Mouse (Mus musculus) layer of hippocampus, postnatal 25 days (tissue): ENCODE data around the gene Inpp5b. TPM values are rescaled to one million over a fixed set of nuclear protein-coding genes. Genes with fewer than 3 reads are reported as not detected.
"Not testable (repeated sequence)": the region's sequence is repeated elsewhere in the genome, so short reads cannot be mapped to it uniquely, and the experiment has no call there.

ENCODE experiments used
- DNase-seq, 2 experiments: peaks; one replicate each; pipeline ENCODE4 v3.0.0; 2022; ENCODE audit warnings: mixed read lengths in 2 of 2, low spot score in 1 of 2; ENCODE audit errors: extremely low spot score in 1 of 2
- total RNA-seq, 2 experiments: library from RNA; stranded (reverse); gene quantifications; 2 replicates each; pipeline ENCODE4 v1.2.3; 2021

Inpp5b gene
- total RNA-seq, 2 experiments from 2014 or later, result 34.6 to 51.5 TPM

DNA sequence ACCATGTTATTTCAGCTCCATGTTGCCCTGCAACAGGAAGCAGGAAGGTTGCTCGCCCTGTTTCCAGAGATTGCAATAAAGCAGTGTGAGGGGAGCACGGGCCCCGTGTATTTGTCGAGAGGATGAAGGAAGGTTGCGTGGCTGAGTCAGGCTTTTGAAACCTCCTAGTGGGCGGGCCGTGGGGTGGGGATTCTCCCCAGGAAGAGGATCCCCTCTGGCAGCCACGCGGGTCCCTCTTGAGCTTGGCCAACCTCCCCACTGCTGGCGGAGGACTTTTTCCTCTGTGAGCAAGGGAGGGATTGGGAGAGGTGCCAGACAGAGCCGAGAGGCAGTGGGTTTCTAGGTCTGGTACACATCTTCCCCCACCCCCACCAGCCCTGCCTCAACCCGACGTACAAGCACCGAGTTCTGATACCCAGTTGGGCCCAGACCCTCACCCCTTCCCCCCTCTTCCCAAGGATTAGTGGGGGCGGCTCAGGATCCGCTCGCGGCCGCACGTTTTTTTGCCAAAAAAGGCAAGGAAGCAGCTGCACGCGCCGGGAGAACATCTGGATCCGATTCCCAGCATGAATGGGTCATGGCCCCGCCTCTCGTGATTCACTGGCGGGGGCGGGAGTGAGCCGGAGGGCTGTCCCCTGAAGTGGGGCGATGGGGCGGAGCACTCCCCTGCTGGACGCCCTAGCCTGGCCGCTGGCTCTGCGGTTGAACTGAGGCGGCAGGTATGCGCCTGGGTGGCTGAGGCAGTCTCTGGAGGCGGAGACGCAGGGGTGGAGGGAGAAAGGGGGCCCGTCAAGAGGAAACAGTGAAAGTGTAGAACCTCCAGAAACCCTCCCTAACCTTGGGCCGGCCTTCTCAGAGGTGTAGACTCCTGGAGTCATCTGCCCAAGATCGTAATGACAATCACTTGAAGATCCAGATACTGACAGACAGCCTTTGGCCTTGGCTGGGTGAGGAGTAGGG lies 32.9 kb upstream of the Inpp5b start:
- peak; percentile 41 to 52 for DNase-seq

DNA sequence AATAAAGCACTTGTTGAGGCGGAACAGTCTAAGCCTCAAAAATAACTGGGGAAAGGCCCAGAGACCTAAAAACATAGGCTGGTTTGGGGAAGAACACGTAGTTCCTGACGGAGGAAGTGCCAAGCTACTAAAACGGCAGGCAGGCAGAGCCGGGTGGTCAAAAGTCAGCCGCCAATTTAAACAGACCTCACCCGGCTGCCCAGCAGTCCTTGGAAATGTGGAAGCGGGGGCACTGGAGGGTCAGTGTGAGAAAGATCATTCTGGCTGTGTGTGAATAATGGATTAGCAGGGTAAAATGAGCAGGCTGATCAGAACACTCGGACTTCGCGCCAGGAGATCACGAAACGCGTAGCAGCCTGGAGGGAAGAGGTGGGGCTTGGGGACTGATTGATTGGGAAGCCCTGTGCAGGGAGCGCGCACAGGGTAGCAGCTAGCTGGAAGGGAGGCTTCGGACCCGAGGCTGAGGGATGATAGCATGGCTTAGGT lies 31.6 kb upstream of the Inpp5b start:
- DNase-seq, result no peak

DNA sequence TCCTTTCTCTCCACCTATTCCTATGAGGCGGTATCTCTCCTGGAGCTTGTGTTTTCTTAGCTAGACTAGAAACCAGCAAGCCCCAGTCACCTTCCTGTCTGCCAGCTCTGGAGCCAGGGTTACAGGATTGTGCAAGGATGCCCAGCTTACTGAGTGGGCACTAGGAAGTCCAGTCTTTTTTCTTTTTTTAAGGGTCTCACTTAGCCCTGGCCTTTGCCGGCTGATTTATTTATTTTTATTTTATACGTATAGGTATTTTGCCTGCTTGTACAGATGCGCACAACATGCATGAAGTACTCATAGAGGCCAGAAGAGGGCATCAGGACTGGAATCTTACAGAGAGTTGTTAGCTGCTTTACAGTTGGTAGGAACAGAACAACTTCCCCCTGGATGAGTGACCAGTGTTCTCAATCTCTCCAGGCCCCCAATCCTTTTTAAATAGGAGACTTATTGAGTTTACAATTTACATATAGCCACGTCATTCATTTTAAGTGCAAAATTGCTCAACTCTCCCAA lies 30.8 kb upstream of the Inpp5b start:
- DNase-seq, result no peak

DNA sequence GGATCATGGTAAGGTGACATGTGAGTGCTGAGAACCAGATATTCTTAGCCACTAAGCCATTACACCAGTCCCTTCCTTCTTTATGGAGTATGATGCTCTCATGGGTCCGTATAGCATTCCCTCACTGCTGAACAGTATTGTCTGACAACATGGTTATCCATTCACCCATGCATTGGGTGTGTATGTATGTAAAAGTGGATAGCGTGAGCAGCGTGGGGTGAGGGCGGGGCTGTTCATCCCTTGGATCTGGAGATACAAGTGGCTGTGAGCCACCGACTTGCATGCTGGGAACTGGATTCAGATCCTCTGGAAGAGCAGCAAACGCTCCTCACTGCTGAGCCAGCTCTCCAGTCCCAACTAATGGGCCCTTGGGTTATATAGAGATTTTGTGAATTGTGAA lies 29.0 kb upstream of the Inpp5b start:
- no peak for DNase-seq

DNA sequence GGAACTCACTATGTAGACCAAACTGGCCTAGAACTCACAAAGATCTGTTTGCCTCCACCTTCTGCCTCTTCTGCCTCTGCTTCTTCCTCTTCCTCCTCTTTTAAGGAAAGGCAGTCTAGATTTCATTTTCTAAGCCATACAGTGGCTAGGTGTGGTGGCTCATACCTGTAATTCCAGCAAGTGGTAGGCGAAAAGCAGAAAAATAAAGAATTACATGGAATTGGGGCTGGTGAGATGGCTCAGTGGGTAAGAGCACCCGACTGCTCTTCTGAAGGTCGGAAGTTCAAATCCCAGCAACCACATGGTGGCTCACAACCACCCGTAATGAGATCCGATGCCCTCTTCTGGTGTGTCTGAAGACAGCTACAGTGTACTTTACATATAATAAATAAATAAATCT lies 27.8 kb upstream of the Inpp5b start:
- DNase-seq, result not testable (repeated sequence)

DNA sequence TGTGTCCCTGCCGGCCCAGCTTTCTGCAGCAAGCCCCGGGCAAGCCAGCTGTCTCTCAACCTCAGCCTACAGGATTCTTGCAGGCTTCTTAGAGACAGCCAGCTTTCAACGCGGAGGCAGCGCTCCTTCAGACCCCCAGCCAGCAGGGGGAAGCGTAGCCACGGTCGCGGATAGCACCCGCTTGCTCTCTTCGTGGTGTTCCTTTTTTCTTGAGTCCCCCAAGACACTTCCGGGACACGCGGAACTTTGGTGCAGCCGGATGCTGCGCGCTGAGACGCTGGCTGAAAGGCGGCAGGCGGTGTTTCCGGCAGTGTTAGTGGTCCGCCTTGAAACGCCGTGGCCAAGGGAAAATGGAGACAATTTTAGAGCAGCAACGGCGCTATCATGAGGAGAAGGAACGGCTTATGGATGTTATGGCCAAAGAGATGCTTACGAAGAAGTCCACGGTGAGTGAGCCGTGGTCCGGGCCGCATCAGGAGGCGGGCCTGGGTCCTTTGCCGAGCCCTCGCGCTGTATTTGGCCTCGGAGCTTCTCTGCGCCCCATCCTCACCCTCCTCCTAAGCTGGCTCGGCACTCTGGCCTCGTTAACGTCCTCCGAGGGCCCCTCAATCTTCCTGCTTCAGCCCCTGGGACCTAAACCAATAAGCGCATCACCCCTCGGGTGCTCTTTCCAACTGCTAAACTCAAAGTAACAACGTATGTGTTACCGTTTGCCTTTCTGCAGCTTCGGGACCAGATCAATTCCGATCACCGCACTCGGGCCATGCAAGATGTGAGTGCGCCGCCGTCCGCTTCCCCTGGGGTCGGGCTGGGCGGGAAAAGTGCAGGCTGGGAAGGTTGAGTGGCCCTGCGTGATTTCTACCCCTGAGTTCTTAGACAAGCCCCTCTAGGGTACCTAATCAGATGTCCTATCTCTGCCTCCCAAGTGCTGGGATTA lies 26.8 kb upstream of the Inpp5b start, which contains the start of gene Sf3a3:
Sf3a3 (plus strand) TSS at position 232 of the 937 bp plus-strand sequence.
- peak; percentile 88 for DNase-seq

DNA sequence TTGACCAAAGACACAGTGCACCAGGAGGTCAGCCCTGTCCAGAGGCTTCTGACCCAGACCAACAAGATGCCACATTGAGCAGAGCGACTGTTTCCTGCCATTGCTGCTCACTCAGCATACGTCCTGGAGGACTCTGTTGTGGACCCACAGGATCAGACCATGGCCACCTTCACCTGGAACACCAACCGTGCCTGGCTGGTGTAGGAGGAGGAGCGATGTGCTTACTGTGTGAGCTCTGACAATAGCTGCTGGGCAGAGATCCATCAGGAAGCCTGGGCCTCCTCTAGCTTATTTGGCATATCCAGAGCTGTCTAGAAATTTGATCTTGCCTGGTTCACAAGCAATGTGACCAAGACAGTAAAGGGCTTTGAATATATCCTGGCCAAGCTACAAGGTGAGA lies 22.5 kb upstream of the Inpp5b start:
- no peak for DNase-seq

DNA sequence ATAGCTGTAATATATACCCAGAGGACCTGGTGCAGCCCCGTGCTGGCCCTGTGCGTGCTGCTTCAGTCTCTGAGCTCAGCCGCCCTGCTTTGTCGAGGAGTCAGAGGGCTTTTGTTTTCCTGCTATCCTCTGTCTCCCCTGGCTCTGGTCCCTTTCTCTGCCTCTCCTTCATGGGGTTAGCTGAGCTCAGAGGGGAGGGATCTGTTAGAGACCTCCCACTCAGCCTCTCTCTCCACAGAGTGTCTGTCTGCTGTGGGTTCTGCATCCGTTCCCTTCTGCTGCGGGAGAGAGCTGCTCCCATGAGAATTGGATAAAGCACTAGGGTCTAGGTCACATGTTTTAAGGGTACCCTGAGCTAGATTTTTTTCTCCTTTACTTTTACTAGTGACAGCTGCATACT lies 15.5 kb upstream of the Inpp5b start:
- no peak for DNase-seq

DNA sequence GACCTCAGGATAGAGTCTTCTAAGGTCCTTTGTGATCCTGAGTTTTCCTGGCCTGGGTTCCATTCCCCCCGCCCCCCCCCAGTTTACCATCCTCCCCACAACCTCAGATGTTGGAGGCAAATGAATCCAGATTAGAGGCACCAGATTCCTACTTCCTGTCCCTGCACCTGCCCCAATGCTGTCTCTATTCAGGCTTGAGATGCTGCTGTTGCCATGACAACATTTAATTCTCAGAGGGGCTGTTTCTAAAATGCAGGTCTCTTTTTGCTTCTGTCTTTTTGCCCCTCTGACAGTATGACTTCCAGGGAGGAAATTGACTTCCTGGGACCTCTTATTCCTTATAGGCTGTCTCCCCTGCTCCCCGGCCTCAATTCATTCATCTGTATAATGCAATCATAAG lies 4.7 kb upstream of the Inpp5b start:
- DNase-seq, result no peak

DNA sequence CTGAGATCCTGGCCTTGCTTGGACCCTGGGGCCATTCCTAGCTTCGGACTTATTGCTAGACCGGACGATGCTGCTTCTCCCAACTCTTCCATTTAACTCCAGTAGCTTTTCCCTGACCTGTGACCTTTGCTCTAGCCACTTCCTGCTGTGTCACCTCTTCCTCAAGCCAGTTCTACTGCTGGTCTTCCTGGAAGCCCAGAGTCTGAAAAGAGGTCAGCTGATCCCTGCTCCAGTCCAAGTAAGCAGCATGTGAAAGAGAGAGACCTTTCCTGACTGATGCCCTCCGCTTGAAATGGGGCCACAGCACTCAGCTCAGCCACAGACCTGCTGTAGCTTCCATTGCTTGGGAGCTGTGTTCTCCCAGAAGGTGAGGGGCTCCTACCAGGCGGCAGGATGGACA lies 4.2 kb upstream of the Inpp5b start:
- no peak for DNase-seq

DNA sequence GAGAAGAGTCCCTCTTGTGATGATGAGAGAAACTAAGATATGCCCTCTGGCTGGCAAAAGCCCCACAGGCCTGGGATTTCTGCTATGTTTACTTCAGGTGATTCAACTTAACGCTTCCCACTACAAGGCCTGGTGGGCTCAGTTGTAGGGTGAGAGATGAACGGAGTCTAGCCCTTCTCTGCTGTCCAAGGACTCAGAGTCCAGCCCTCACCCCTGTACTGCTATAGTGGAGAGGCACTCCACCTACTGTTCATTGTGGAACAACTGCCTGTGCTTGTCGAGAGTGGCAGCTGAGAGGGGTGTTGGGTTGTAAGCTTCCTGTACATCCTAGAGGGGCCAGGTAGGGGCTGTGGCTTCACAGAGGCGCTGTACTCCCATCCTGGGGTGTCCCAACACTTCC lies 3.6 kb upstream of the Inpp5b start:
- no peak for DNase-seq

DNA sequence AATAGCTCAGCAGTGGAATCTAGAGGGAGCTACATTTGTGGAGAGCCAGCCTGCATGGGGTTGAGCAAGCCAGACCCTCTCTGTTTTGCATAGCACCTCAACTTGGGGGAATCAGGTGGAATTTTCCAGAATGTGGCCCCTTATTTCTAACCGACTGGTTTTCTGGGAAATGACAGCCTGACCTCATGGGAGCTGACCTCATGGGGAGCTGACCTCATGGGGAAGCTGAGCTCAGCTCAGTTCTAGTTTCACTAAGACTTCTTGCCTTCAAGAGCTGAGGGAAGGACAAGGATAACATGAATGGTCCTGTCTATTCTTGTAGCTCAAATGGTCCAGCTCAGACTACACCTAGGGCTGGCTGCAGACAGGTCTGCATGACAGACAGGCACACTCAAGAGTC lies 2.9 kb upstream of the Inpp5b start:
- no peak for DNase-seq

DNA sequence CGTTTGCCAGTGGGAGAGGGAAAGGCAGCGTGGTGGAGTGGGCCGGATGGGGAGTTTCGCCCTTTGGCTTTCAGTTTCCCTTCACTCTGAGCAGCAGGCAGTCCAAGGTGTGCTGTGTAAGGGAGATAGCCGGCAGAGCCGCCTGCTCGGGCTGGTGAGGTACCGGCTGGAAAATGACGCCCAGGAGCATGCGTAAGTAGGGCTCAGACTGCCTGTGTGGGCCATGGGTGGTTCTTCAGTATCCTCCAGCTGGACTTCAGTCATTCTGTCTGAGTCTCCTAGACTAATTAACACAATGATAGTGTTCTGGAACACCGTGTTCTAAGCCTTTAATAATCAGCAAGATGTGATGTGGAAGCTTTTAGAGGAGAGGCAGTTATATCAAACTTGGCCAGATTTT lies 1.2 kb downstream of the Inpp5b start:
- no peak for DNase-seq

DNA sequence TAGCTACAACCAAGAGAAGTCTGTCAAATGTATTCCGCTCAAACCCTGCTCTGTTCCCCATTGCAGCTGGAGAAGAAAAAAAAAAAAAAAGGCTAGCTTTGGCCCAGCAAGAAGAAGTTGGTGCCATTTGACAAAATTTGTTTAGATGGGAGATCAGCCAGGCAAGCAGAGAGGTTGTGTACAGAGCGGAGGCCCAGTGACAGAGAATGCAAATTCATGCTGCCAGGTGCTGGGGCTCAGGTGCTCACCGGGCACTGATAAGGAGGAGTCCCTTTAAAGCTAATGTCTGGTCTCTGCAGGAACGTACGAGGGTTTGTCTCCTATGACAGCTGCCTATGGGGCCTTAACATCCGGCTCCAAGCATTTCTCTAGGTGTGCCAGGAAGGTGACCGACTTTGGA lies 4.9 kb downstream of the Inpp5b start:
- DNase-seq, result no peak

DNA sequence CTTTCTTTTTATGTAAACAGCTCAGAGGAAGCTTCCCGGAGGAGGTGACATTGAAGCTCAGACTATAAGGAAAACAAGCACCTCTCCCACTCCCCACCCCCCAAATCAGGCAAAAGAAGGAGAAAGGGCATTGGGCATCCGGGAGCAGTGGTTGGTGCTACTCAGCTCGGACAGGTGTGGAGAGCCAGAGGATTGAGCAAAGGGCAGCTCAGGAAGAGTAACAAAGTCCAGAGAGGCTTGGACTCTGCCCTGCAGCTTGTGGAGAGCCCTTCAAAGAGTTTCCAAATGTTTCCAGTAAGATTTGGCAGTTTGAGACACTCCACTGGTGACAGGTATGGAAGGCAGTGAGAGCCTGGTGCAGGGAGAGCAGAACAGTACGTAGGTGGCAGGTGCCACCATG lies 6.2 kb downstream of the Inpp5b start:
- no peak for DNase-seq

DNA sequence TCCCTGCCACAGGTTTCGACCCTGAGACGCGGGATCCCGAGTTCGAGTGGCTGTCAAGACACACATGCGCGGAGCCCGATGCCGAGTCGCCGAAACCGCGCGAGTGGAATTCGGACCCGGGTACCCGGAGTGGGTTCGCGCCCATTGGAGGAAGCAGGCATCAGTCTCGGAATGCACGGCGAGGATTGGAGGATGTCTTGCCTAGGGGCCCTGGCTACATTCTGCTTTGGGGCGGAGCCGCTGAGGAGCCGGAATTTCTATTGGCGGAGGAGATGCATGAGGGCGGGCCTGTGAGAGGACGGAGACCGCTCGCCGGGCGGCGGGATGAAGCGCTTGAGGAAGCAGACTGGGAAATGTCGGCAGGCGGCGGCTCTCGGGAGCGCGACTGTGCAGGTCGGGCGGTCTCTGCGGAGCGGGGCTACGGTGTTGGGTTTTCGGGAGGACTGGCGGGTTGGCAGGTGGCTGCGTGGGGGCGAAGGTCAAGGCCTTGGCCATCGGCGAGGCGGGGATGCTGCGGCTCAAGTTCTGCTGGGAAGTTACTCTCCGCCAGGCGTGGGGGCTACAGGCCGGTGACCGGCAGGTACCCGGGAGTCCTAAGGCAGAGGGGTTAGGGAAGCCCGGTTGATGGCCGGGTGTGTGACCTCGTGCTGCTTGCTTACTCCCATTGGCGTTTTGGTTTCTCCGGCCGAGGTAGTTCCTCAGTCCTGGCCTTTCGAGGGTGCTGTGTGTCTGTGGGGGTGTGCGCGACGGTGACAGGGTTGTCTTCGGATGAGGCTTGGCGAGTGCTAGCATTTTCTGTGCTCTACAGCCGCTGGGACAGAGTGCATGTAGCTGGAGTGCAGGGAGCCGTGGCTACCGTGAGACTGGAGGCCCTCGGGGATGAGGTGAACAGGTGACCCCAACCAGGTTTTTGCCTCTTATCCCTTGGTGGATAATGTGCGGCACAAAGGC lies 9.9 kb downstream of the Inpp5b start:
- DNase-seq, result peak; percentile 96

DNA sequence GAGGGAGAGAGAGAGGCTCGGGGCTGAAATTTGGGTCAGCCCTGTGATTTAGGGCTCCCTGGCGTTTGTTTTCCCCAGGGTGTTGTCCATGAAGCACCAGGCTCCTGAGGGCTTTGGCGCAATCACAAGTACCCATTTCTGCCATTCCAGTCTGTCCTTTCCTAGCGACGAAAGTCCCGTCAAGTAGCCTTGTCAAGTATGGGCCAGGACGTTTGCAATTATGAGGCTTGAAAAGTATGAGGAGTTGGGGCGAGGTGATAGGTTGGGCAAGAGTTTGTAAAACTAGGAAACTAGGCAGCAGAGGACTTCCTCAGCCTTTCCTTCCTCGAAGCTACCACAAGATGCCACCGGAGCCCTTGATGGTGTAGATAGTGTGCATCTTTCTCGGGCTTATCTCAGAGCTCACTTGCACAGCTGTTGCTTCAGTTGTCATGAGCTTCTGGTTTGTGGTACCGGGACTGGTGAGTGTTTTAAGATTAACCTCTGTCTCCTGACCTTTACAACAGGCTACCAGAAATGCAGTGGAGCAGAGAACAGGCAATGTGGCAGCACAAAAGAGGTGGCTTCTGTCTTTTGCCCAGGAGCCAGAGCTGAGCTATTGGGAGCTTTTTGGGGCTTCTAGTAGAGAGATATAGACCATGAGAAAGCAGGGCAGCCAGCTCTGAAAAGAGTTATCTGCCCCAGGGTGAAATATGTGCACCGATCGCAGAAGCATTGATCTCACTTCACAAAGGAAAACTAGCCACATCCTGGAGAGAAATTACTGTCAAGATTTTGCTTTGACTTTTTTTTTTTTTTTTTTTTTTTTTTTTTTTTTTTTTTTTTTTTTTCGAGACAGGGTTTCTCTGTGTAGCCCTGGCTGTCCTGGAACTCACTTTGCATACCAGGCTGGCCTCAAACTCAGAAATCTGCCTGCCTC lies 10.9 kb downstream of the Inpp5b start:
- DNase-seq, result no peak

DNA sequence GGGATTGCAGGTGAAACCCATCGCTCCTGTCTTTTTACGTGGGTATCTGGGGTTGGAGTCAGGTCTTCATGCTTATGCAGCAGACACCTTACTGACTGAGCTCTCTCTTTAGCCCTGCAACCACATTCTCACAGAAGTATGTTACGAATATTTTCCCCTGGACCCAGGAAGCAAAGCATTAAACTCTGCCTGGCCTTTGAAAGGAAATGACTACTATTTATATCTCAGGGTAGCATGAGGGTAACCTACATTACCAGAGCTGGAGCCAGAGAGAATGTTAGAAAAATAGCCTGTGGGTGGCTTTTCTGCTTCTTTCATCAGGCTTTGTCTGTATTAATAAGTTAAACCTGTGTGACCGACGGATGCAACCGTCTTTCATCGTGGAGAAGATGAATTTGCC lies 13.9 kb downstream of the Inpp5b start:
- no peak for DNase-seq
